Comparison of ENCODE assay signal across 9 mouse cellular contexts in genomic region chr9:35318537-35319172, GRCm38 (mm10). TPM values are rescaled to one million over a fixed set of nuclear protein-coding genes. Genes with fewer than 3 reads are reported as not detected.
DNase-seq lines count a peak whose midpoint lies in the region; ATAC-seq and TF ChIP-seq lines count a peak whose summit lies in the region.
"Had no signal": no experiment of that assay in that cellular context is flagged by ENCODE, and none has a peak within 500 bp of the region (broad histone marks: within the 10 kb centered on the region; RNA-seq: fewer than 3 reads in every experiment).

No protein-coding gene starts in this region.

- H3K27me3 ChIP-seq in midbrain, embryonic 11.5 days (ENCODE audit: control insufficient read depth, insufficient read depth, low read length): peaks cover 6% of the 10 kb centered on the region
- H3K27me3 ChIP-seq in midbrain, postnatal 0 days (ENCODE audit: insufficient read depth, low read length): no peaks in the 10 kb centered on the region
- peaks cover 4% of the 10 kb centered on the region; the same call in 1 of the 2 replicates for H3K27me3 ChIP-seq in forebrain, embryonic 15.5 days
- no peaks in the 10 kb centered on the region for H3K27me3 ChIP-seq in stomach, postnatal 0 days (ENCODE audit: control insufficient read depth, insufficient read depth, low read length)
- H3K27me3 ChIP-seq in hindbrain, embryonic 13.5 days: peaks cover 88% of the 10 kb centered on the region

- no peaks in the 10 kb centered on the region for H3K9me3 ChIP-seq in midbrain, embryonic 11.5 days (ENCODE audit: control insufficient read depth, low read length)
- H3K9me3 ChIP-seq in midbrain, postnatal 0 days (ENCODE audit: low read length): no peaks in the 10 kb centered on the region
- no peaks in the 10 kb centered on the region for H3K9me3 ChIP-seq in forebrain, embryonic 15.5 days
- no peaks in the 10 kb centered on the region for H3K9me3 ChIP-seq in stomach, postnatal 0 days (ENCODE audit: control insufficient read depth, low read length)
- H3K9me3 ChIP-seq in hindbrain, embryonic 13.5 days: no peaks in the 10 kb centered on the region

- TF ChIP-seq CTCF in midbrain, postnatal 0 days (IDR thresholded peaks at IDR 0.05): no peak
- no peak for TF ChIP-seq CTCF in stomach, postnatal 0 days (IDR thresholded peaks at IDR 0.05; ENCODE audit: low read depth)

- H3K36me3 ChIP-seq in midbrain, embryonic 11.5 days (ENCODE audit: control insufficient read depth, insufficient read depth, low read length): no peaks in the 10 kb centered on the region
- no peaks in the 10 kb centered on the region for H3K36me3 ChIP-seq in midbrain, postnatal 0 days (ENCODE audit: insufficient read depth, low read length)
- H3K36me3 ChIP-seq in forebrain, embryonic 15.5 days: no peaks in the 10 kb centered on the region
- H3K36me3 ChIP-seq in stomach, postnatal 0 days (ENCODE audit: control insufficient read depth, insufficient read depth, low read length): no peaks in the 10 kb centered on the region
- H3K36me3 ChIP-seq in hindbrain, embryonic 13.5 days: no peaks in the 10 kb centered on the region

- peaks cover 20% of the 10 kb centered on the region for H3K4me1 ChIP-seq in midbrain, embryonic 11.5 days (ENCODE audit: control insufficient read depth, insufficient read depth, low read length)
- H3K4me1 ChIP-seq in midbrain, postnatal 0 days (ENCODE audit: insufficient read depth, low read length): no peaks in the 10 kb centered on the region
- peaks cover 27% of the 10 kb centered on the region for H3K4me1 ChIP-seq in forebrain, embryonic 15.5 days
- H3K4me1 ChIP-seq in stomach, postnatal 0 days (replicated peaks; ENCODE audit: control insufficient read depth, insufficient read depth): peaks cover 9% of the 10 kb centered on the region; the same call in 1 of the 2 replicates
- peaks cover 28% of the 10 kb centered on the region for H3K4me1 ChIP-seq in hindbrain, embryonic 13.5 days (replicated peaks)

- TF ChIP-seq EP300 in stomach, postnatal 0 days (optimal IDR thresholded peaks at IDR 0.05): no peak

- 31% methylated on average over 9 of the region's 9 CpGs for WGBS in midbrain, embryonic 11.5 days
- 36% methylated on average over 9 of the region's 9 CpGs for WGBS in midbrain, postnatal 0 days
- WGBS in forebrain, embryonic 15.5 days: 21% methylated on average over 9 of the region's 9 CpGs
- 24% methylated on average over 9 of the region's 9 CpGs for WGBS in stomach, postnatal 0 days
- WGBS in hindbrain, embryonic 13.5 days: 17% methylated on average over 9 of the region's 9 CpGs

- H3K4me2 ChIP-seq in midbrain, embryonic 11.5 days: no peak overlapping the region
- H3K4me2 ChIP-seq in midbrain, postnatal 0 days (ENCODE audit: low read depth, low read length, poor library complexity, severe bottlenecking): no peak overlapping the region
- no peak overlapping the region for H3K4me2 ChIP-seq in forebrain, embryonic 15.5 days (replicated peaks)
- H3K4me2 ChIP-seq in stomach, postnatal 0 days (replicated peaks; ENCODE audit: low read depth): no peak overlapping the region
- no peak overlapping the region for H3K4me2 ChIP-seq in hindbrain, embryonic 13.5 days

- no peak overlapping the region for H3K4me3 ChIP-seq in midbrain, embryonic 11.5 days (ENCODE audit: low read depth, low read length)
- H3K4me3 ChIP-seq in midbrain, postnatal 0 days (ENCODE audit: low read depth, low read length): no peak overlapping the region
- H3K4me3 ChIP-seq in forebrain, embryonic 15.5 days: no peak overlapping the region
- H3K4me3 ChIP-seq in stomach, postnatal 0 days (ENCODE audit: low read depth, low read length): no peak overlapping the region
- H3K4me3 ChIP-seq in hindbrain, embryonic 13.5 days: no peak overlapping the region

- DNase-seq in midbrain, embryonic 11.5 days (ENCODE audit: low spot score, missing footprints): no peak
- DNase-seq in midbrain, postnatal 0 days (ENCODE audit: low spot score): no peak
- peak; percentile 88 to 90 for DNase-seq in kidney, postnatal 36 days
- peak; percentile 69 for DNase-seq in stomach, postnatal 0 days (ENCODE audit: low spot score)
- no peak for DNase-seq in urinary bladder, adult 2 months (ENCODE audit: low spot score)
- no peak for DNase-seq in left cerebral cortex, adult 11 months (ENCODE audit: low spot score)
- DNase-seq: cerebellum, adult 18-20 months had no signal

- ATAC-seq in midbrain, embryonic 11.5 days (ENCODE audit: low FRiP score): 0 out of 2 replicates have a peak, but pooled peaks have one; percentile 17
- no peak for ATAC-seq in midbrain, postnatal 0 days (ENCODE audit: low FRiP score)
- 0 out of 2 replicates have a peak, but pooled peaks have one; percentile 14 for ATAC-seq in forebrain, embryonic 15.5 days (replicated peaks)
- peak; percentile 62 for ATAC-seq in stomach, postnatal 0 days (ENCODE audit: low FRiP score, low TSS enrichment)
- no peak for ATAC-seq in hindbrain, embryonic 13.5 days (ENCODE audit: low FRiP score)

- H3K9ac ChIP-seq in midbrain, embryonic 11.5 days (ENCODE audit: low read length): no peak overlapping the region
- H3K9ac ChIP-seq in midbrain, postnatal 0 days (replicated peaks; ENCODE audit: low read length, poor library complexity, severe bottlenecking): no peak overlapping the region
- no peak overlapping the region for H3K9ac ChIP-seq in forebrain, embryonic 15.5 days (replicated peaks)
- H3K9ac ChIP-seq in stomach, postnatal 0 days (ENCODE audit: low read length): no peak overlapping the region
- H3K9ac ChIP-seq in hindbrain, embryonic 13.5 days: no peak overlapping the region

- H3K27ac ChIP-seq in midbrain, embryonic 11.5 days (ENCODE audit: low read depth, low read length): no peak overlapping the region
- H3K27ac ChIP-seq in midbrain, postnatal 0 days (ENCODE audit: low read depth, low read length): no peak overlapping the region
- no peak overlapping the region for H3K27ac ChIP-seq in forebrain, embryonic 15.5 days (replicated peaks)
- no peak overlapping the region for H3K27ac ChIP-seq in stomach, postnatal 0 days (replicated peaks)
- H3K27ac ChIP-seq in hindbrain, embryonic 13.5 days: no peak overlapping the region

RNA-seq across cellular contexts. Expression of gene Rpusd4, which starts 51.0 kb away (rescaled TPM):
- 29.6 and 29.8 TPM in 2 replicates for polyA plus RNA-seq in midbrain, embryonic 11.5 days (2014; fragmentation: Nextera tagmentation; extraction: Ambion mirVana)
- 6.9 and 8.7 TPM in 2 replicates for total RNA-seq in midbrain, postnatal 0 days (2014; rRNA removed)
- 10.6 and 11.0 TPM in 2 replicates for polyA plus RNA-seq in midbrain, postnatal 0 days (2015; fragmentation: Nextera tagmentation; extraction: Ambion mirVana)
- 20.3 and 23.6 TPM in 2 replicates for polyA plus RNA-seq in forebrain, embryonic 15.5 days (2015; fragmentation: Nextera tagmentation; extraction: Ambion mirVana)
- 15.1 and 16.0 TPM in 2 replicates for polyA plus RNA-seq in stomach, postnatal 0 days (2015; fragmentation: Nextera tagmentation; extraction: Ambion mirVana)
- polyA plus RNA-seq in urinary bladder, adult 2 months (2012; rRNA removed): 13.7 and 14.8 TPM in 2 replicates
- polyA plus RNA-seq in hindbrain, embryonic 13.5 days (2015; fragmentation: Nextera tagmentation; extraction: Ambion mirVana): 18.7 and 19.9 TPM in 2 replicates

RNA-seq across cellular contexts. Expression of gene Fam118b, which starts 51.0 kb away (rescaled TPM):
- polyA plus RNA-seq in midbrain, embryonic 11.5 days (2014; fragmentation: Nextera tagmentation; extraction: Ambion mirVana): 82.0 and 82.2 TPM in 2 replicates
- total RNA-seq in midbrain, postnatal 0 days (2014; rRNA removed): 24.6 and 29.4 TPM in 2 replicates
- 37.4 and 41.5 TPM in 2 replicates for polyA plus RNA-seq in midbrain, postnatal 0 days (2015; fragmentation: Nextera tagmentation; extraction: Ambion mirVana)
- 85.3 and 92.9 TPM in 2 replicates for polyA plus RNA-seq in forebrain, embryonic 15.5 days (2015; fragmentation: Nextera tagmentation; extraction: Ambion mirVana)
- polyA plus RNA-seq in stomach, postnatal 0 days (2015; fragmentation: Nextera tagmentation; extraction: Ambion mirVana): 23.6 and 24.0 TPM in 2 replicates
- 12.5 and 16.1 TPM in 2 replicates for polyA plus RNA-seq in urinary bladder, adult 2 months (2012; rRNA removed)
- 67.4 and 75.3 TPM in 2 replicates for polyA plus RNA-seq in hindbrain, embryonic 13.5 days (2015; fragmentation: Nextera tagmentation; extraction: Ambion mirVana)

Comparison
In these comparisons a context has a peak if more than half of its experiments do, and no peak if none do; other contexts are left out.
1. ATAC-seq: peak in midbrain, embryonic 11.5 days (single experiment), forebrain, embryonic 15.5 days (single experiment) and stomach, postnatal 0 days (single experiment); none in midbrain, postnatal 0 days (single experiment) and hindbrain, embryonic 13.5 days (single experiment).
2. DNase-seq: peak in kidney, postnatal 36 days (2 of 2) and stomach, postnatal 0 days (single experiment); none in midbrain, embryonic 11.5 days (single experiment), midbrain, postnatal 0 days (single experiment), urinary bladder, adult 2 months (single experiment) and left cerebral cortex, adult 11 months (single experiment).